Mouse (Mus musculus) ES-E14 (cell line): Measurements from ENCODE around the gene Ercc8.

Source experiments
- CHD2 ChIP-seq: IDR thresholded peaks from 2 replicates; pipeline ENCODE4 v1.6.1; 2014; ENCODE audit warnings: mild to moderate bottlenecking, low read depth, low read length, inconsistent platforms
- HCFC1 ChIP-seq: IDR thresholded peaks from 2 replicates; pipeline ENCODE4 v1.6.1; 2012; ENCODE audit warnings: low read length, inconsistent platforms, borderline replicate concordance; ENCODE audit not compliant: insufficient read depth
- MAFK ChIP-seq: IDR thresholded peaks from 2 replicates; pipeline ENCODE4 v1.6.1; 2014; ENCODE audit warnings: mild to moderate bottlenecking, low read depth, low read length, inconsistent platforms; ENCODE audit not compliant: insufficient read depth
- ZNF384 ChIP-seq: IDR thresholded peaks from 2 replicates; pipeline ENCODE4 v1.6.1; 2012; ENCODE audit warnings: low read depth, low read length, inconsistent platforms

DNA sequence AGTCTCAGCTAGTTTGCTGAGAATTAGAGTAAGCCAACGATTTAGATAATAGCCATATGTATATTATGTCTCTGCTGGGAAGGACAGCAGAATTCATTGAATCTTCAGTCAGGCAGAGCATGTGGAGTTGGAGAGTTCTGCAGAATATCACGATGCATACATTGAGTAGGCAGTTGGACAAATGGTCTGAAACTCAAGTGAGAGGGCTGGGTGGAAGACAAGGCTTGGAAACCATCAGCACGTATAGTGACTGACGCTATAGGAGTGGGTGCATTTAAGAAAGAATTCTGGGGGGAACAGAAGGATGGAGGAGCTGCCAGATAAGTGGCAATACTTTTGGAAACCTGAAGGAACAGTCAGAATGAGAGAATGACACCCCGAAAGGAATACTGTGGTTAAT lies 27.8 kb upstream of the Ercc8 start:
- no peak for TF ChIP-seq MAFK
- no peak for TF ChIP-seq CHD2
- TF ChIP-seq ZNF384 = no peak
- no peak for TF ChIP-seq HCFC1
